Mouse (Mus musculus): ENCODE data around the gene Mgat5. TPM values are rescaled to one million over a fixed set of nuclear protein-coding genes. Genes with fewer than 3 reads are reported as not detected.

Gene Mgat5
- total RNA-seq, 2 experiments from 2014 or later: 1.3 to 1.8 TPM

- DNase-seq: no peak
Measured at GRCm38 (mm10) chr1:127508067-127508739, 303.4 kb downstream of the Mgat5 start.

- no peak for DNase-seq
Measured at GRCm38 (mm10) chr1:127508921-127509320, 304.1 kb downstream of the Mgat5 start.

GRCm38 (mm10) chr1:127511362-127511761, 306.5 kb downstream of the Mgat5 start:
- no peak for DNase-seq

- DNase-seq: no peak
Measured at GRCm38 (mm10) chr1:127512709-127513108, 307.9 kb downstream of the Mgat5 start.

GRCm38 (mm10) chr1:127513140-127513539, 308.3 kb downstream of the Mgat5 start:
- DNase-seq: no peak

GRCm38 (mm10) chr1:127513664-127514063, 308.8 kb downstream of the Mgat5 start:
- no peak for DNase-seq

GRCm38 (mm10) chr1:127514479-127514878, 309.7 kb downstream of the Mgat5 start:
- no peak for DNase-seq

GRCm38 (mm10) chr1:127514888-127515287, 310.1 kb downstream of the Mgat5 start:
- no peak for DNase-seq

GRCm38 (mm10) chr1:127523364-127523763, 318.5 kb downstream of the Mgat5 start:
- no peak for DNase-seq

- no peak for DNase-seq
Measured at GRCm38 (mm10) chr1:127530849-127531580, 326.2 kb downstream of the Mgat5 start.

- no peak for DNase-seq
Measured at GRCm38 (mm10) chr1:127531723-127532122, 326.9 kb downstream of the Mgat5 start.

- DNase-seq: no peak
Measured at GRCm38 (mm10) chr1:127536448-127536847, 331.6 kb downstream of the Mgat5 start.

- DNase-seq: no peak
Measured at GRCm38 (mm10) chr1:127537204-127538038, 332.6 kb downstream of the Mgat5 start.

Measured in gastrocnemius, postnatal 25 days (tissue).